Mouse (Mus musculus): Measurements from ENCODE around the gene Gm20517. TPM values are rescaled to one million over a fixed set of nuclear protein-coding genes. Genes with fewer than 3 reads are reported as not detected.

Gene Gm20517
- total and polyA plus RNA-seq, 2 experiments = 0.31 to 1.9 TPM

- Histone ChIP-seq H3K27ac (replicated peaks; ENCODE audit: insufficient read depth, low read depth, low read length) (no peak overlapping the region), H3K4me3 (ENCODE audit: insufficient read depth, low read depth, low read length) (no peak overlapping the region), H3K27me3 (ENCODE audit: control insufficient read depth, insufficient read depth, low read length) (no peaks in the 10 kb centered on the region), H3K4me1 (ENCODE audit: control insufficient read depth, insufficient read depth, low read length) (peaks cover 3% of the 10 kb centered on the region; the same call in 1 of the 2 replicates), H3K9ac (ENCODE audit: low read depth, low read length) (no peak overlapping the region), H3K36me3 (ENCODE audit: control insufficient read depth, insufficient read depth, low read length) (no peaks in the 10 kb centered on the region; the same call in 1 of the 2 replicates), H3K79me2 (ENCODE audit: control insufficient read depth, insufficient read depth, low read length) (no peaks in the 10 kb centered on the region)
- peak; percentile 48 for DNase-seq (ENCODE audit: extremely low read depth, low read depth, low spot score)
- TF ChIP-seq POLR2A (IDR thresholded peaks at IDR 0.05; ENCODE audit: extremely low read depth, insufficient read depth, low read length) (no peak), CTCF (IDR thresholded peaks at IDR 0.05; ENCODE audit: low read depth, low read length) (peak; percentile 61; the same call in 1 of the 2 replicates)
- 27% methylated on average over 9 of the region's 9 CpGs for WGBS
These were observed 65.2 kb downstream of the Gm20517 start for GRCm38 (mm10) chr17:47676581-47676980.

- DNase-seq (ENCODE audit: extremely low read depth, low read depth, low spot score) = no peak
- Histone ChIP-seq H3K27ac (replicated peaks; ENCODE audit: insufficient read depth, low read depth, low read length) (no peak overlapping the region), H3K4me1 (ENCODE audit: control insufficient read depth, insufficient read depth, low read length) (no peaks in the 10 kb centered on the region), H3K36me3 (ENCODE audit: control insufficient read depth, insufficient read depth, low read length) (peaks cover 2% of the 10 kb centered on the region; the same call in 1 of the 2 replicates), H3K9ac (ENCODE audit: low read depth, low read length) (no peak overlapping the region), H3K27me3 (ENCODE audit: control insufficient read depth, insufficient read depth, low read length) (no peaks in the 10 kb centered on the region), H3K79me2 (ENCODE audit: control insufficient read depth, insufficient read depth, low read length) (no peaks in the 10 kb centered on the region), H3K4me3 (ENCODE audit: insufficient read depth, low read depth, low read length) (no peak overlapping the region)
- WGBS = 60% methylated on average over 5 of the region's 5 CpGs
- no peak for TF ChIP-seq CTCF (IDR thresholded peaks at IDR 0.05; ENCODE audit: low read depth, low read length)
- no peak for TF ChIP-seq POLR2A (IDR thresholded peaks at IDR 0.05; ENCODE audit: extremely low read depth, insufficient read depth, low read length)
These were observed 66.8 kb downstream of the Gm20517 start for GRCm38 (mm10) chr17:47678238-47678637.

DNA sequence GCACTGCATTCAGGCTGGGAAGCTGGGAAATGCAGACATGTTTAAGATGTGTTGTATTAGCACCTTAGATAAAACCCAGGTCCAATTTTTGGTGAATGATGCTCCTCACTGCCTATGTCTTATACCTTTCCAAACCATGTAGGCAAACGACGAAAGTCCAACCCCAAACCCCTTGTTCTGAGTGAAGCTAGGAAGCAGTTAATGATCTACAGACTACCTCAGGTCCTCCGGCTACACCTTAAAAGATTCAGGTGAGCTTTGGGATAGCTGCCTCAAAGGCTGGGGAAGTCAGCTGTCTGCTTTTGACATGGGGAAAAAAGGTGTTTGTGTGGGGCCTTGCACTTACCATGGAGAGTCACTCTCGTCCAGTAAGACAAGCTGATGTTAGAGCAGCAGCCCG is 67.3 kb downstream of the Gm20517 start:
- TF ChIP-seq POLR2A (IDR thresholded peaks at IDR 0.05; ENCODE audit: extremely low read depth, insufficient read depth, low read length) = no peak
- TF ChIP-seq CTCF (IDR thresholded peaks at IDR 0.05; ENCODE audit: low read depth, low read length) = no peak
- WGBS = 73% methylated on average over 5 of the region's 5 CpGs
- no peaks in the 10 kb centered on the region for H3K27me3 ChIP-seq (ENCODE audit: control insufficient read depth, insufficient read depth, low read length)
- no peak for DNase-seq (ENCODE audit: extremely low read depth, low read depth, low spot score)
- no peaks in the 10 kb centered on the region for H3K79me2 ChIP-seq (ENCODE audit: control insufficient read depth, insufficient read depth, low read length)
- H3K27ac ChIP-seq (replicated peaks; ENCODE audit: insufficient read depth, low read depth, low read length) = no peak overlapping the region
- no peak overlapping the region for H3K4me3 ChIP-seq (ENCODE audit: insufficient read depth, low read depth, low read length)
- no peak overlapping the region for H3K9ac ChIP-seq (ENCODE audit: low read depth, low read length)
- H3K36me3 ChIP-seq (ENCODE audit: control insufficient read depth, insufficient read depth, low read length) = peaks cover 2% of the 10 kb centered on the region; the same call in 1 of the 2 replicates
- no peaks in the 10 kb centered on the region for H3K4me1 ChIP-seq (ENCODE audit: control insufficient read depth, insufficient read depth, low read length)

DNA sequence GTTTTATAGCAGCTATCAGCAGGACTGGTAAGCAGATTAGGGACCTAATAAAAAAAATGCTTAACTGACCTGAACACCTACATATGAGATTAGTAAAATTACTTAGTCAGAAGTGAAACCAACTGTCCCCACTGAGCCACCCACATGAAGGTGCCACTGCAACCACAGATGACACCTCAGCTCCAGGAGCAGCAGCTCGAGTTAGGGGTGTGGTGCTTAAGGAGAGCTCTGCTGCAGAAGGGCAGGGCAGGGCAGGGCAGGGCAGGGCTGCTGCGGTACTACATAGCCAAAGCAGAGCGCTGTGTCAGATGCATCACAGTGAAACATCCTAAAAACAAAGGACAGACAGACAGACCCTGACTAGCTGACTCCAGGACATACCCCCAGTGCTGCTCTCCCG is 71.4 kb downstream of the Gm20517 start:
- TF ChIP-seq CTCF (IDR thresholded peaks at IDR 0.05; ENCODE audit: low read depth, low read length) (no peak), POLR2A (IDR thresholded peaks at IDR 0.05; ENCODE audit: extremely low read depth, insufficient read depth, low read length) (no peak)
- H3K27me3 ChIP-seq (ENCODE audit: control insufficient read depth, insufficient read depth, low read length) = no peaks in the 10 kb centered on the region
- H3K27ac ChIP-seq (replicated peaks; ENCODE audit: insufficient read depth, low read depth, low read length) = no peak overlapping the region
- WGBS = 84% methylated on average over 4 of the region's 4 CpGs
- H3K79me2 ChIP-seq (ENCODE audit: control insufficient read depth, insufficient read depth, low read length) = no peaks in the 10 kb centered on the region; the same call in 1 of the 2 replicates
- H3K9ac ChIP-seq (ENCODE audit: low read depth, low read length) = no peak overlapping the region
- H3K36me3 ChIP-seq (ENCODE audit: control insufficient read depth, insufficient read depth, low read length) = peaks cover 10% of the 10 kb centered on the region; the same call in 1 of the 2 replicates
- peaks cover 7% of the 10 kb centered on the region for H3K4me1 ChIP-seq (ENCODE audit: control insufficient read depth, insufficient read depth, low read length)
- H3K4me3 ChIP-seq (ENCODE audit: insufficient read depth, low read depth, low read length) = no peak overlapping the region
- DNase-seq (ENCODE audit: extremely low read depth, low read depth, low spot score) = no peak

GRCm38 (mm10) chr17:47687409-47688343 is 76.3 kb downstream of the Gm20517 start:
- no peaks in the 10 kb centered on the region; the same call in 1 of the 2 replicates for H3K79me2 ChIP-seq (ENCODE audit: control insufficient read depth, insufficient read depth, low read length)
- peak overlapping the region; percentile 82 for H3K4me3 ChIP-seq (ENCODE audit: insufficient read depth, low read depth, low read length)
- H3K36me3 ChIP-seq (ENCODE audit: control insufficient read depth, insufficient read depth, low read length) = peaks cover 8% of the 10 kb centered on the region; the same call in 1 of the 2 replicates
- TF ChIP-seq POLR2A (IDR thresholded peaks at IDR 0.05; ENCODE audit: extremely low read depth, insufficient read depth, low read length) (peak; percentile 80), CTCF (IDR thresholded peaks at IDR 0.05; ENCODE audit: low read depth, low read length) (no peak)
- peak; percentile 93 for DNase-seq (ENCODE audit: extremely low read depth, low read depth, low spot score)
- H3K4me1 ChIP-seq (ENCODE audit: control insufficient read depth, insufficient read depth, low read length) = peaks cover 7% of the 10 kb centered on the region
- H3K27me3 ChIP-seq (ENCODE audit: control insufficient read depth, insufficient read depth, low read length) = no peaks in the 10 kb centered on the region
- under 1% methylated on average over 70 of the region's 70 CpGs for WGBS
- peak overlapping the region; percentile 81 for H3K27ac ChIP-seq (replicated peaks; ENCODE audit: insufficient read depth, low read depth, low read length)
- peak overlapping the region; percentile 86 for H3K9ac ChIP-seq (ENCODE audit: low read depth, low read length)

DNA sequence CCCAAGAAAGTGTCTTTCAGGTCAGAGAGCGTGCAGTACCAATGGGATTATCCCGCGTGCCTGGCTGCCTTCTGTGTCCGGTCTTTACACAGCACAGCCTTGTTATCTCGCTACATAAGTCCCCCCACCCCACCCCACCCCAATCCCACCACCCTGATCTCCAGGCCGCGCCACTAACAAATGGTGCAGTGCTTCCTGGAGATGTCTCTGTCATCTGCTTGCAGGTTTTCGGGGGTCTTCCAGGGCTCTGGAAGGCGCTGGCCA is 76.9 kb downstream of the Gm20517 start, which contains the start of gene Tomm6:
TSS of gene Tomm6 (minus strand) at position 43 of the 264 bp plus-strand sequence.
- H3K9ac ChIP-seq (ENCODE audit: low read depth, low read length) = peak within 1 kb of the TSS; percentile 86
- DNase-seq (ENCODE audit: extremely low read depth, low read depth, low spot score) = no peak
- 0% methylated on average over 9 of the region's 9 CpGs for WGBS
- no peaks in the 10 kb centered on the region; the same call in 1 of the 2 replicates for H3K79me2 ChIP-seq (ENCODE audit: control insufficient read depth, insufficient read depth, low read length)
- peak within 1 kb of the TSS; percentile 82 for H3K4me3 ChIP-seq (ENCODE audit: insufficient read depth, low read depth, low read length)
- TF ChIP-seq POLR2A (IDR thresholded peaks at IDR 0.05; ENCODE audit: extremely low read depth, insufficient read depth, low read length) = no peak
- TF ChIP-seq CTCF (IDR thresholded peaks at IDR 0.05; ENCODE audit: low read depth, low read length) = no peak
- no peaks in the 10 kb centered on the region for H3K27me3 ChIP-seq (ENCODE audit: control insufficient read depth, insufficient read depth, low read length)
- H3K4me1 ChIP-seq (ENCODE audit: control insufficient read depth, insufficient read depth, low read length) = peaks cover 7% of the 10 kb centered on the region
- H3K27ac ChIP-seq (replicated peaks; ENCODE audit: insufficient read depth, low read depth, low read length) = peak within 1 kb of the TSS; percentile 81
- H3K36me3 ChIP-seq (ENCODE audit: control insufficient read depth, insufficient read depth, low read length) = peaks cover 8% of the 10 kb centered on the region; the same call in 1 of the 2 replicates

All from liver, adult 2 months (tissue).